Mouse (Mus musculus) liver, adult (tissue): ENCODE data around the gene Trim80.

ENCODE experiments used
- GATA4 ChIP-seq: IDR thresholded peaks from 2 replicates; pipeline ENCODE4 v1.6.1; 2014; ENCODE audit warnings: mild to moderate bottlenecking, low read length; ENCODE audit not compliant: insufficient replicate concordance

Gene Trim80

GRCm38 (mm10) chr11:115439906-115440595 lies at the start of gene Trim80:
TSS of gene Trim80 (plus strand) at chr11:115440545.
- TF ChIP-seq GATA4 = no peak

GRCm38 (mm10) chr11:115391358-115391757 lies 49.0 kb upstream of the Trim80 start:
- no peak for TF ChIP-seq GATA4

GRCm38 (mm10) chr11:115393721-115394325 lies 46.5 kb upstream of the Trim80 start:
- no peak for TF ChIP-seq GATA4

- no peak for TF ChIP-seq GATA4
Measured at GRCm38 (mm10) chr11:115398085-115398484, 42.3 kb upstream of the Trim80 start.

GRCm38 (mm10) chr11:115400126-115400525 lies 40.2 kb upstream of the Trim80 start:
- TF ChIP-seq GATA4 = no peak

GRCm38 (mm10) chr11:115400630-115401391 lies 39.5 kb upstream of the Trim80 start:
- TF ChIP-seq GATA4 = no peak

GRCm38 (mm10) chr11:115403338-115404124 lies 36.8 kb upstream of the Trim80 start, which contains the start of gene Mrpl58:
TSS of gene Mrpl58 (plus strand) at chr11:115403752.
- TF ChIP-seq GATA4 = 0 out of 2 replicates have a peak, but pooled peaks have one; percentile 28

- no peak for TF ChIP-seq GATA4
Measured at GRCm38 (mm10) chr11:115405723-115406122, 34.6 kb upstream of the Trim80 start.

- TF ChIP-seq GATA4 = no peak
Measured at GRCm38 (mm10) chr11:115406858-115407401, 33.4 kb upstream of the Trim80 start.

- no peak for TF ChIP-seq GATA4
Measured at GRCm38 (mm10) chr11:115408266-115408920, 32.0 kb upstream of the Trim80 start.

GRCm38 (mm10) chr11:115409556-115409955 lies 30.8 kb upstream of the Trim80 start:
- no peak for TF ChIP-seq GATA4

- no peak; the same call in 1 of the 2 replicates for TF ChIP-seq GATA4
Measured at GRCm38 (mm10) chr11:115419531-115420237, 20.7 kb upstream of the Trim80 start, which contains the start of the genes Atp5h and Kctd2. TSS of gene Atp5h (minus strand) at chr11:115419962. TSS of gene Kctd2 (plus strand) at chr11:115420128.
